Mouse (Mus musculus): ENCODE measurements at regions not wholly inside any gene's neighbourhood (a gene's known extent, or its start where the extent isn't known, plus 50 kb on each side); places are given as distances from the start of the nearest gene placed in this dataset.

- no peak for TF ChIP-seq CTCF (IDR thresholded peaks at IDR 0.05; ENCODE audit: low read depth, low read length)
- no peak for TF ChIP-seq GATA1 (IDR thresholded peaks at IDR 0.05; ENCODE audit: borderline replicate concordance, low read length)
- no peak for TF ChIP-seq TAL1 (conservative IDR thresholded peaks at IDR 0.05; ENCODE audit: low read depth, low read length)
- TF ChIP-seq POLR2AphosphoS5 (IDR thresholded peaks at IDR 0.05; ENCODE audit: insufficient replicate concordance, low read depth, low read length), result no peak
Measured at GRCm38 (mm10) chr19:14084726-14085125, 171.4 kb downstream of the Olfr1505 start.

All from G1E (cell line).